Mouse (Mus musculus): ENCODE results near the gene Syne2. TPM values are rescaled to one million over a fixed set of nuclear protein-coding genes. Genes with fewer than 3 reads are reported as not detected.

The Syne2 gene
- polyA plus RNA-seq, 1 experiment = 0.78 TPM

- no peaks in the 10 kb centered on the region for H3K27me3 ChIP-seq (replicated peaks)
- no peaks in the 10 kb centered on the region for H3K36me3 ChIP-seq (replicated peaks; ENCODE audit: low read length)
- no peaks in the 10 kb centered on the region for H3K4me1 ChIP-seq
- H3K9me3 ChIP-seq = no peaks in the 10 kb centered on the region
- H3K4me3 ChIP-seq (replicated peaks) = no peak overlapping the region
- TF ChIP-seq FLI1 (IDR thresholded peaks at IDR 0.05; ENCODE audit: low read length) (no peak), GATA1 (IDR thresholded peaks at IDR 0.05; ENCODE audit: borderline replicate concordance, low read length) (no peak)
These were observed 148.7 kb downstream of the Syne2 start for GRCm38 (mm10) chr12:75966441-75967195.

GRCm38 (mm10) chr12:75979079-75979478 is 161.1 kb downstream of the Syne2 start:
- TF ChIP-seq FLI1 (IDR thresholded peaks at IDR 0.05; ENCODE audit: low read length) (no peak), GATA1 (IDR thresholded peaks at IDR 0.05; ENCODE audit: borderline replicate concordance, low read length) (no peak)
- Histone ChIP-seq H3K4me1 (no peaks in the 10 kb centered on the region), H3K36me3 (replicated peaks; ENCODE audit: low read length) (no peaks in the 10 kb centered on the region), H3K27me3 (replicated peaks) (no peaks in the 10 kb centered on the region), H3K4me3 (replicated peaks) (no peak overlapping the region), H3K9me3 (no peaks in the 10 kb centered on the region)

- Histone ChIP-seq H3K36me3 (replicated peaks; ENCODE audit: low read length) (no peaks in the 10 kb centered on the region), H3K27me3 (replicated peaks) (no peaks in the 10 kb centered on the region), H3K4me1 (no peaks in the 10 kb centered on the region), H3K4me3 (replicated peaks) (no peak overlapping the region), H3K9me3 (no peaks in the 10 kb centered on the region)
- TF ChIP-seq GATA1 (IDR thresholded peaks at IDR 0.05; ENCODE audit: borderline replicate concordance, low read length) = no peak
- no peak for TF ChIP-seq FLI1 (IDR thresholded peaks at IDR 0.05; ENCODE audit: low read length)
These were observed 165.4 kb downstream of the Syne2 start for GRCm38 (mm10) chr12:75983336-75983735.

GRCm38 (mm10) chr12:75992226-75992858 is 174.4 kb downstream of the Syne2 start:
- Histone ChIP-seq H3K4me1 (no peaks in the 10 kb centered on the region), H3K36me3 (replicated peaks; ENCODE audit: low read length) (no peaks in the 10 kb centered on the region), H3K4me3 (replicated peaks) (no peak overlapping the region), H3K9me3 (no peaks in the 10 kb centered on the region), H3K27me3 (replicated peaks) (no peaks in the 10 kb centered on the region)
- TF ChIP-seq FLI1 (IDR thresholded peaks at IDR 0.05; ENCODE audit: low read length) (no peak), GATA1 (IDR thresholded peaks at IDR 0.05; ENCODE audit: borderline replicate concordance, low read length) (no peak)

- no peaks in the 10 kb centered on the region for H3K9me3 ChIP-seq
- no peak for TF ChIP-seq FLI1 (IDR thresholded peaks at IDR 0.05; ENCODE audit: low read length)
- no peaks in the 10 kb centered on the region for H3K36me3 ChIP-seq (replicated peaks; ENCODE audit: low read length)
- no peaks in the 10 kb centered on the region for H3K4me1 ChIP-seq
- H3K27me3 ChIP-seq (replicated peaks) = no peaks in the 10 kb centered on the region
- no peak overlapping the region for H3K4me3 ChIP-seq (replicated peaks)
These were observed 175.0 kb downstream of the Syne2 start for GRCm38 (mm10) chr12:75992946-75993345.

GRCm38 (mm10) chr12:75995086-75995485 is 177.2 kb downstream of the Syne2 start:
- H3K9me3 ChIP-seq = no peaks in the 10 kb centered on the region
- TF ChIP-seq FLI1 (IDR thresholded peaks at IDR 0.05; ENCODE audit: low read length) = no peak
- no peak for TF ChIP-seq GATA1 (IDR thresholded peaks at IDR 0.05; ENCODE audit: borderline replicate concordance, low read length)

GRCm38 (mm10) chr12:75997547-75997946 is 179.6 kb downstream of the Syne2 start:
- no peak overlapping the region for H3K4me3 ChIP-seq (replicated peaks)
- no peaks in the 10 kb centered on the region for H3K36me3 ChIP-seq (replicated peaks; ENCODE audit: low read length)
- H3K27me3 ChIP-seq (replicated peaks) = no peaks in the 10 kb centered on the region
- no peaks in the 10 kb centered on the region for H3K4me1 ChIP-seq
- no peaks in the 10 kb centered on the region for H3K9me3 ChIP-seq
- no peak for TF ChIP-seq GATA1 (IDR thresholded peaks at IDR 0.05; ENCODE audit: borderline replicate concordance, low read length)
- TF ChIP-seq FLI1 (IDR thresholded peaks at IDR 0.05; ENCODE audit: low read length) = no peak

More at GRCm38 (mm10) chr12:75995086-75995485, 177.2 kb downstream of the Syne2 start:
- Histone ChIP-seq H3K4me3 (replicated peaks) (no peak overlapping the region), H3K4me1 (no peaks in the 10 kb centered on the region), H3K27me3 (replicated peaks) (no peaks in the 10 kb centered on the region), H3K36me3 (replicated peaks; ENCODE audit: low read length) (no peaks in the 10 kb centered on the region)

- H3K4me3 ChIP-seq (replicated peaks) = no peak overlapping the region
- no peaks in the 10 kb centered on the region for H3K36me3 ChIP-seq (replicated peaks; ENCODE audit: low read length)
- no peaks in the 10 kb centered on the region for H3K4me1 ChIP-seq
- no peak for TF ChIP-seq GATA1 (IDR thresholded peaks at IDR 0.05; ENCODE audit: borderline replicate concordance, low read length)
- no peak for TF ChIP-seq FLI1 (IDR thresholded peaks at IDR 0.05; ENCODE audit: low read length)
- no peaks in the 10 kb centered on the region for H3K9me3 ChIP-seq
- H3K27me3 ChIP-seq (replicated peaks) = no peaks in the 10 kb centered on the region
These were observed 180.5 kb downstream of the Syne2 start for GRCm38 (mm10) chr12:75998416-75998815.

- Histone ChIP-seq H3K27me3 (replicated peaks) (no peaks in the 10 kb centered on the region), H3K36me3 (replicated peaks; ENCODE audit: low read length) (no peaks in the 10 kb centered on the region), H3K4me1 (no peaks in the 10 kb centered on the region), H3K4me3 (replicated peaks) (no peak overlapping the region), H3K9me3 (no peaks in the 10 kb centered on the region)
- no peak for TF ChIP-seq FLI1 (IDR thresholded peaks at IDR 0.05; ENCODE audit: low read length)
- no peak for TF ChIP-seq GATA1 (IDR thresholded peaks at IDR 0.05; ENCODE audit: borderline replicate concordance, low read length)
These were observed 186.8 kb downstream of the Syne2 start for GRCm38 (mm10) chr12:76004697-76005249.

GRCm38 (mm10) chr12:76008991-76009390 is 191.1 kb downstream of the Syne2 start:
- no peaks in the 10 kb centered on the region for H3K9me3 ChIP-seq
- no peaks in the 10 kb centered on the region for H3K4me1 ChIP-seq
- no peak overlapping the region for H3K4me3 ChIP-seq (replicated peaks)
- TF ChIP-seq GATA1 (IDR thresholded peaks at IDR 0.05; ENCODE audit: borderline replicate concordance, low read length) (no peak), FLI1 (IDR thresholded peaks at IDR 0.05; ENCODE audit: low read length) (no peak)
- H3K36me3 ChIP-seq (replicated peaks; ENCODE audit: low read length) = no peaks in the 10 kb centered on the region
- no peaks in the 10 kb centered on the region for H3K27me3 ChIP-seq (replicated peaks)

All from megakaryocyte, embryonic 14.5 days (primary cell).